Mouse (Mus musculus): ENCODE measurements at regions not wholly inside any gene's neighbourhood (a gene's known extent, or its start where the extent isn't known, plus 50 kb on each side); places are given as distances from the start of the nearest gene placed in this dataset.

DNA sequence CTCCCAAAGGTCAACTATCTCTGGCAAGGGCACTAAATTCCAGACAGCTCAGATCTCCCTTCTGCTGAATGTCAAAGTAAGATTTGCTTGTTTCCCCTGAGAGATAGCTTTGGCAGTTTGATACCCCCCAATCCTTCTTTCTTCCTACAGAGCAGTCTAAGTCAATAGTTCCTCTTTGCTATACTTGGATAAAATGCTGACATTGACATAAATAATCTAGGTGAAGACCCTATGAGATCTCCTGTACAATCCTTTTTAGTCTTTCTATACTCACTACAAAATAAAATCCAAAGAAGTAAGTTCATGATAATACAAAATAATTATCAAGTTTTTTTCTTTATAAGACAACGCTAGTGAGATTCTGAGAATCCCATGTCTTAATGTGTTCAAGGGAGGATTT, 432.9 kb upstream of the Fam174a start:
- no peaks in the 10 kb centered on the region for H3K4me1 ChIP-seq (ENCODE audit: control insufficient read depth, insufficient read depth, low read length)
- no peaks in the 10 kb centered on the region for H3K9me3 ChIP-seq (replicated peaks; ENCODE audit: control insufficient read depth, low read length)
- no peaks in the 10 kb centered on the region for H3K27me3 ChIP-seq (replicated peaks; ENCODE audit: control insufficient read depth, insufficient read depth, low read length)
- no peaks in the 10 kb centered on the region for H3K36me3 ChIP-seq (ENCODE audit: control insufficient read depth, insufficient read depth, low read length)
- H3K4me3 ChIP-seq (ENCODE audit: low read depth, low read length), result no peak overlapping the region
- H3K9ac ChIP-seq (ENCODE audit: low read length), result no peak overlapping the region
- H3K27ac ChIP-seq (ENCODE audit: low read depth, low read length), result no peak overlapping the region
- DNase-seq (ENCODE audit: low spot score), result no peak
- H3K4me2 ChIP-seq (ENCODE audit: low read length), result no peak overlapping the region
- no peak for ATAC-seq
- WGBS, result 98% methylated on average over 1 of the region's 1 CpGs

DNA sequence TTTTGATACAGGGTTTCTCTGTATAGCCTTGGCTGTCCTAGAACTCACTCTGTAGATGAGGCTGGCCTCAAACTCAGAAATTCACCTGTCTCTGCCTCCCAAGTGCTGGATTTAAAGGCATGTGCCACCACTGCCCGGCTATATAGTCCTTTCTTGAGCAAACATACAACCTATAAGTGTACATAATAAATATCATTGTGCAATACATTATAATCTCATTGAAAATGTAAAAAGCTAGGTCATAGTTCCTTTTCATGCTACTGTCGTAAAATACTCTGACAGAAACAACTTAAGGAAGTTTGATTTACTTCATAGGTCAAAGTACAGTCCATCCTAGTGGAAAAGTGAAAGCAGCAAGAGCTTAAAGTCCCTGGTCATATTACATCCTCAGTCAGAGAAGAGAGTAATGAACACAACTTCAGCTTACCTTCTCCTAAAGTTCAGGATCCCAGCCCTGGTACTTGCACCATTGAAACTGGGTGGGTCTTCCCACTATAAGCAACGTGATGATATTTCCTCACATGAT, 408.4 kb upstream of the Fam174a start:
- ATAC-seq (no peak), DNase-seq (ENCODE audit: low spot score) (no peak)
- Histone ChIP-seq H3K4me1 (ENCODE audit: control insufficient read depth, insufficient read depth, low read length) (no peaks in the 10 kb centered on the region), H3K4me3 (ENCODE audit: low read depth, low read length) (no peak overlapping the region), H3K9ac (ENCODE audit: low read length) (no peak overlapping the region), H3K27me3 (replicated peaks; ENCODE audit: control insufficient read depth, insufficient read depth, low read length) (no peaks in the 10 kb centered on the region), H3K27ac (ENCODE audit: low read depth, low read length) (no peak overlapping the region), H3K36me3 (ENCODE audit: control insufficient read depth, insufficient read depth, low read length) (no peaks in the 10 kb centered on the region), H3K9me3 (replicated peaks; ENCODE audit: control insufficient read depth, low read length) (no peaks in the 10 kb centered on the region), H3K4me2 (ENCODE audit: low read length) (no peak overlapping the region)
- 89% methylated on average over 3 of the region's 3 CpGs for WGBS

DNA sequence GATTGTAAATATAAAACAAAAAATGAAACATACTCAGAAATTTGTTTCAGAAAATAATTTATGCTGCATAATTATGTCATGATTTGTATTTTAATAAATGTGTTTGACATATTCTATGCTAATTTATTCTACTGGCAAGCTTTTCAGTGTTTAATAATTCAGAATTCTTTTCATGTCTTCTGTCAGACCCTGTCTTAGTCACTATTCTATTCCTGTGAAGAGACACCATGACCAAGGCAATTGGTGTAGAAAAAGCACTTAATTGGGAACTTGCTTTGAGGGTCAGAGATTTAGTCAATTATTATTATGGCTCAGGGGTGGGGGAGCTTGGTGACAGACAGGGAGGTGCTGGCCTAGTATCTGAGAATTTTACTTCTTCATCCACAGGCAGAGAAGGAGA, 402.6 kb upstream of the Fam174a start:
- Histone ChIP-seq H3K4me2 (ENCODE audit: low read length) (no peak overlapping the region), H3K27ac (ENCODE audit: low read depth, low read length) (no peak overlapping the region), H3K27me3 (replicated peaks; ENCODE audit: control insufficient read depth, insufficient read depth, low read length) (no peaks in the 10 kb centered on the region), H3K9ac (ENCODE audit: low read length) (no peak overlapping the region), H3K36me3 (ENCODE audit: control insufficient read depth, insufficient read depth, low read length) (no peaks in the 10 kb centered on the region), H3K9me3 (replicated peaks; ENCODE audit: control insufficient read depth, low read length) (no peaks in the 10 kb centered on the region), H3K4me1 (ENCODE audit: control insufficient read depth, insufficient read depth, low read length) (no peaks in the 10 kb centered on the region), H3K4me3 (ENCODE audit: low read depth, low read length) (no peak overlapping the region)
- DNase-seq (ENCODE audit: low spot score) (peak; percentile 1), ATAC-seq (no peak)

Data from forebrain, embryonic 14.5 days (tissue).